Mouse (Mus musculus) liver, postnatal 0 days (tissue): ENCODE measurements around the gene Zfp108. TPM values are rescaled to one million over a fixed set of nuclear protein-coding genes. Genes with fewer than 3 reads are reported as not detected.

Experiments used
- ATAC-seq: fragments of 200-750 bp; cut with Nextera tagmentation; 2 replicates; pipeline ENCODE4 v1.8.0; 2017; ENCODE audit warnings: mild to moderate bottlenecking, moderate library complexity
- DNase-seq: peaks from one replicate; pipeline ENCODE4 v3.0.0-alpha.2; 2016
- H3K27ac ChIP-seq: fragments of 300-500 bp; sonication (generic); 2 replicates; pipeline ENCODE4 v1.5.1; 2014; ENCODE audit warnings: antibody characterized with exemption, moderate library complexity, mild to moderate bottlenecking, low read depth
- H3K27me3 ChIP-seq: fragments of 300-500 bp; sonication (generic); 2 replicates; pipeline ENCODE4 v1.6.1; 2014; ENCODE audit warnings: low read length, control low read depth, mixed read lengths; ENCODE audit not compliant: insufficient read depth
- H3K36me3 ChIP-seq: fragments of 300-500 bp; sonication (generic); replicated peaks from 2 replicates; pipeline ENCODE4 v1.6.1; 2014; ENCODE audit warnings: mild to moderate bottlenecking, control low read depth, low read length, moderate library complexity, mixed read lengths; ENCODE audit not compliant: insufficient read depth
- H3K4me1 ChIP-seq: fragments of 300-500 bp; sonication (generic); 2 replicates; pipeline ENCODE4 v1.6.1; 2014; ENCODE audit warnings: antibody characterized with exemption, mild to moderate bottlenecking, control low read depth; ENCODE audit not compliant: insufficient read depth
- H3K4me2 ChIP-seq: fragments of 300-500 bp; sonication (generic); 2 replicates; pipeline ENCODE4 v1.6.1; 2014; ENCODE audit warnings: low read depth, mild to moderate bottlenecking, low read length, moderate library complexity, mixed read lengths
- H3K4me3 ChIP-seq: fragments of 300-500 bp; sonication (generic); 2 replicates; pipeline ENCODE4 v1.5.1; 2014; ENCODE audit warnings: low read depth, low read length
- H3K9ac ChIP-seq: fragments of 300-500 bp; sonication (generic); replicated peaks from 2 replicates; pipeline ENCODE4 v1.6.1; 2014; ENCODE audit warnings: mild to moderate bottlenecking, moderate library complexity
- H3K9me3 ChIP-seq: fragments of 300-500 bp; sonication (generic); 2 replicates; pipeline ENCODE4 v1.6.1; 2016; ENCODE audit warnings: mild to moderate bottlenecking, control low read depth, low read length, mixed read lengths
- CTCF ChIP-seq: sonication (generic); IDR thresholded peaks from 2 replicates; pipeline ENCODE4 v1.5.1; 2016; ENCODE audit warnings: antibody characterized with exemption, low read depth
- EP300 ChIP-seq: IDR thresholded peaks from 2 replicates; pipeline ENCODE4 v1.6.1; 2016; ENCODE audit warnings: antibody characterized with exemption, low read depth, mild to moderate bottlenecking
- WGBS: fragments of 180-500 bp; shearing (Covaris S2); extraction: QIAGEN DNeasy Blood & Tissue Kit; methylation state at CpG from one replicate; pipeline ENCODE4 v1.1.7; 2014; ENCODE audit not compliant: insufficient replicate concordance; 5-methylcytosine and 5-hydroxymethylcytosine counted together
- polyA plus RNA-seq: library from polyadenylated mRNA; unstranded; fragments of >200 nt; fragmentation: Nextera tagmentation; extraction: Ambion mirVana; gene quantifications from 2 replicates; pipeline ENCODE4 v1.2.1, GENCODE M21; 2015

Gene Zfp108
- polyA plus RNA-seq, 1 experiment from 2014 or later: 0.79 TPM

DNA sequence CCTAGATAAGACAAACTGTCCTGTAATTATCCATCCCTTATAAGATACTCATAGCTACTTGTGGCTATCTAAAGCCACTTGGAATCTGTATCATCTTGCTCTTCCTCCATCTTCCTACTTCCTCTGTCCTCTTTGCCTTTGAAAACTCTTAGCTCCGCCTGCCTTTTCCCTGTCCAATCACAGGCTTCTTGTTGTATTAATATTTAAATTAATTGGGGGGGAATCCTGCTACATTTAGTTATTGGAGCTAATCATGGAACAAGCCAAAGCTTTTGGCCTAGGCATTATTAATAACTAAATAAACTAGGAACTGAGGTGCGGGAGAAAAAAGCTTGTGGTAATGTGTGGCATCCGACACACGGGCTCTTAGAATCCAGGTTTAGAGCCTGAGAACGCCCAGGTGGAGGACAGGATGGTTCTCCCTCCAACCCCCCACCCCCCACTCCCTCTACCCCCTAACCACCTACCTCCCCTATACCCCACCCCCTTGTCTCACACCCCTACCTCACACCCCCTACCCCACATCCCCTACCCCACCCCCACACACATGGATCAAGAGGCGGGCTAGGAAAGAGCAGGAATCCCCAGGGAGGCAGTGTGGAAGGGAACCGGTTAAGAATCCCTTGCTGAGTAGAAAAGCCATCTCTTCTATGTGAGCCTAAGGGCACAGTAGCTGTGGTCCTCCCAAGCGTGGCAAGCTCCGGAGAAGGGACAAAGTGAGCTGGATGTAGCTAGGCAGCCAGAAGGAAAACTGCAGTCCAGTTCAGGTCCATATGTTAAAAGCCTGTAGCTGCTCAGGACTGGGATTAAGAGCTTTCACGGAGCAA, 25.6 kb downstream of the Zfp108 start:
- no peak overlapping the region for H3K9ac ChIP-seq
- H3K36me3 ChIP-seq: no peaks in the 10 kb centered on the region
- no peak overlapping the region for H3K4me3 ChIP-seq
- no peak overlapping the region for H3K27ac ChIP-seq
- DNase-seq (no peak), ATAC-seq (no peak)
- WGBS: 54% methylated on average over 10 of the region's 10 CpGs
- H3K4me1 ChIP-seq: no peaks in the 10 kb centered on the region
- no peak overlapping the region for H3K4me2 ChIP-seq
- H3K9me3 ChIP-seq: no peaks in the 10 kb centered on the region; the same call in 1 of the 2 replicates
- H3K27me3 ChIP-seq: no peaks in the 10 kb centered on the region
- TF ChIP-seq EP300: no peak
- no peak for TF ChIP-seq CTCF

DNA sequence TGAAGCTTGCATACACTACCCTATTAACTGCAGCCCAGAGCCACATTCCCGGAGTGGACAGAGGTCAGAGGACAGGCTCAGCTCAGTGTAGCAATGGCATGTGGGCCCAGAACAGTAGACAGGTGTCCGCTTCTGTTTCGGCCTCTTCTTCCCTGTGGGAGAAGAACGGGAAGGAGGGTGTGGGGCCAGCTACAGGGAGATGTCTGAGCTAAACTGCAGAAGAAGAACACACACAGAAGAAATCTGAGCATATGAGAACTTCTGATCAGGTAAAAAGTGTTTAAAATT, 26.2 kb downstream of the Zfp108 start:
- no peak for TF ChIP-seq CTCF
- no peak for TF ChIP-seq EP300
- Histone ChIP-seq H3K4me1 (no peaks in the 10 kb centered on the region), H3K36me3 (no peaks in the 10 kb centered on the region), H3K27me3 (no peaks in the 10 kb centered on the region), H3K9ac (no peak overlapping the region), H3K4me2 (no peak overlapping the region), H3K27ac (no peak overlapping the region), H3K9me3 (no peaks in the 10 kb centered on the region; the same call in 1 of the 2 replicates), H3K4me3 (no peak overlapping the region)
- no peak for DNase-seq
- WGBS: 62% methylated on average over 4 of the region's 4 CpGs
- no peak for ATAC-seq

DNA sequence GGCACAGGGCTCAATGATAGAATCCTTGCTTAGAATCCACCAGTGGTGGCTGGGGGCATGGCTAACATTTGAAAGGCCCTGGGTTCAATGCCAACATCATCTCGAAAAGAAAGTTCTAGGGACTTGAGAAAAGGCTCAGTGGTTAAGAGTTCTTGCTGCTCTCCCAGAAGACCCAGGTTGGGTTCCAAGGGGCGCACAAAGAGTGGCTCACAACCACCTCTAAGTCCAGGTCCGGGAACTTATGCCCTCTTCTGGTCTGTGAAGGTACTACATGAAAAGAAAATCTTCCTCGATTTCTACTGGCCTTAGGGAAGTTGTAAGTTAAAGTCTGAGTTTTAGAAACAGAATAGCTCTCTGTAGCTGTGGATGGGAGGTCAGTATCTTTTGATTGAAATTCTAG, 31.5 kb downstream of the Zfp108 start:
- Histone ChIP-seq H3K36me3 (no peaks in the 10 kb centered on the region), H3K9ac (no peak overlapping the region), H3K4me2 (no peak overlapping the region), H3K9me3 (no peaks in the 10 kb centered on the region; the same call in 1 of the 2 replicates), H3K27ac (no peak overlapping the region), H3K27me3 (no peaks in the 10 kb centered on the region), H3K4me1 (no peaks in the 10 kb centered on the region), H3K4me3 (no peak overlapping the region)
- DNase-seq (no peak), ATAC-seq (no peak)
- 47% methylated on average over 4 of the region's 4 CpGs for WGBS
- peak; percentile 51 for TF ChIP-seq CTCF
- no peak for TF ChIP-seq EP300

DNA sequence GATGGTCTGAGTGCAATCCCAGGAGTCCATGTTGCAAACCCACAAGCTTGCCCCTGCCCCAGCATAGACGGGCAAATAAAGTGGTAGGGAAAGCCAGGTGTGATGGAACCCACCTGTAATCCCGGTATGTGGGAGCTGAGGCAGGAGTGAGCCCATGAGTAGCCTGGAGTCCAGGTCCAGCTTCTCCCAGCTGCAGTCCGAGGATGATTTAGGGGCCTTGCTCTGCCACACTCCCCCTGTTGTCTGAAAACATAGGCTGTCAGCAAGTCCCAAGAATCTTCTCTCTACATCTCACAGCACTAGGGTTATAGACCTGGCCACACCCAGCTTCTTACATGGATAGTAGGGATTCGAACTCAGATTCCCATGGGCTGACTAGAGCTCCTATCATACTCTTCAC, 32.3 kb downstream of the Zfp108 start:
- 67% methylated on average over 4 of the region's 4 CpGs for WGBS
- TF ChIP-seq CTCF (no peak), EP300 (no peak)
- Histone ChIP-seq H3K4me1 (no peaks in the 10 kb centered on the region), H3K27me3 (no peaks in the 10 kb centered on the region), H3K4me3 (no peak overlapping the region), H3K9ac (no peak overlapping the region), H3K9me3 (no peaks in the 10 kb centered on the region; the same call in 1 of the 2 replicates), H3K36me3 (0 out of 2 replicates have a peak, but pooled peaks cover 2% of the 10 kb centered on the region), H3K27ac (no peak overlapping the region), H3K4me2 (no peak overlapping the region)
- no peak for ATAC-seq
- DNase-seq: no peak

DNA sequence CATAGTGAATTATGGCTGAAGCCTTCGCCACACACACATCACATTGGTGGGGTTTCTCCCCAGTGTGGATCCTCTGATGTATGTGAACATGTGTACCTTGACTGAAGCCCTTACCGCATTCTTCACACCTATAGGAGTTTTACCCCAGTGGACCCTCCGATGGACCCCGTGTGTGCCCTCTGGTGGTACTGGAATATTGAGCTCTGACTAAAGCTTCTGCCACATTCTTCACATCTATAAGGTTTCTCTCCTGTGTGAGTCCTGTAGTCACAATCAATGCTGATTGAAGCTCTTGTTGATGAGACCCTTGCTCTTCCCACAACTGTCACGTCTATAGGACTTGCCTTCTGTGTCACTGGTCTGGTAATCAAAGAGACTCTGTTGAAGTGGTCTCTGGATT, 33.1 kb downstream of the Zfp108 start:
- DNase-seq: no peak
- Histone ChIP-seq H3K4me1 (no peaks in the 10 kb centered on the region), H3K9ac (no peak overlapping the region), H3K9me3 (no peaks in the 10 kb centered on the region; the same call in 1 of the 2 replicates), H3K27me3 (no peaks in the 10 kb centered on the region), H3K36me3 (0 out of 2 replicates have a peak, but pooled peaks cover 2% of the 10 kb centered on the region), H3K4me2 (no peak overlapping the region), H3K27ac (no peak overlapping the region), H3K4me3 (no peak overlapping the region)
- ATAC-seq: no peak
- no peak for TF ChIP-seq EP300
- no peak for TF ChIP-seq CTCF
- 82% methylated on average over 5 of the region's 5 CpGs for WGBS

DNA sequence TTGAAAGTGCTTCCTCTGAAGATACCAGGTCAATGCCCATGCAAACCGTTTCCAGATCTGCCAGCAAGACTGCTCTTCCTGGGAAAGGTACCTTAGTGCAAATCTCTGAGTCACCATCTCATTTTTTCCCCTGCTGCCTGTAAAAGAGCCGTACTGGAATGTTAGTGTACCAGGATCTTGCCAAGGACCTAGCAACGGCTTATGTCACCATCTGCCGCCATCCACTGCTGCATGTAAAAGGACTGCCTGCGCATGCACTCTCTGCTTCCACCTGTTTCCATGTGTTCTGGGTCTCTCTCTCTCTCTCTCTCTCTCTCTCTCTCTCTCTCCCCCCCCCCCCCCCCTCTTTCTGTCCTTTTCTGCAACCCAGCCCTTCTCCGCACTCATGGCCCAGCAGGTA, 33.9 kb downstream of the Zfp108 start:
- ATAC-seq (no peak), DNase-seq (no peak)
- H3K9ac ChIP-seq: no peak overlapping the region
- H3K4me3 ChIP-seq: no peak overlapping the region
- H3K36me3 ChIP-seq: 0 out of 2 replicates have a peak, but pooled peaks cover 2% of the 10 kb centered on the region
- H3K27ac ChIP-seq: no peak overlapping the region
- 85% methylated on average over 6 of the region's 6 CpGs for WGBS
- H3K27me3 ChIP-seq: no peaks in the 10 kb centered on the region
- H3K4me1 ChIP-seq: no peaks in the 10 kb centered on the region
- TF ChIP-seq CTCF (no peak), EP300 (no peak)
- H3K9me3 ChIP-seq: no peaks in the 10 kb centered on the region; the same call in 1 of the 2 replicates
- H3K4me2 ChIP-seq: no peak overlapping the region
